Mouse (Mus musculus) lung, postnatal 4 days (tissue): ENCODE measurements around the gene Zhx3.
A peak's percentile ranks its signal among the peaks of the same experiment; 100 is the strongest.

ENCODE experiments used
- DNase-seq, 2 experiments: peaks; one replicate each; pipeline ENCODE4 v3.0.0; 2021

Zhx3 gene

DNA sequence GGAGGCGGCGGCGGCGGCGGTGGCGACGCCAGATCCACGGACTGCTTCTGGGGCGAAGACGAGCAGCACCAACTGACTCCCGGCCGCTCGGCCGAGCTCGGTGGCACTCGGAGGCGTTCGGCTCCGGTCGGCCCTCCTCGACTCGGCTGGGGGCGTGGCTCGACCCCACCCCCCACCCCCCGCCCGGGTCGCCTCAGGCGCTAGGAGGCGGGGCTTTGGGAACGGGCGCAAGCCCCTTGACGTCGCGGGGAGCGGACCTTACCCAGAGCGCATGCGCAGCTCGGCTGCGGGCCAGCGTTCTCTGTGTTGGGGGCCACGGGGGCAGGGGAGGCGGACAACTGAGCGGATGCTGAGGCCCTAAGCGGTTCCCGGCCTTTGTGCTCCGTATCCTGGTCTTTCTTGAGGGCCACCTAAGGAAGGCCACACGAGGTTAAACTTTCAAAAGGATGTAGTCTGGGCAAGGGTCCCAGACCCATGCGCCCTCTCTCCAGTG lies at the start of gene Zhx3:
TSS of gene Zhx3 (minus strand) at position 109 of the 493 bp plus-strand sequence.
- peak; percentile 94 to 97 for DNase-seq

DNA sequence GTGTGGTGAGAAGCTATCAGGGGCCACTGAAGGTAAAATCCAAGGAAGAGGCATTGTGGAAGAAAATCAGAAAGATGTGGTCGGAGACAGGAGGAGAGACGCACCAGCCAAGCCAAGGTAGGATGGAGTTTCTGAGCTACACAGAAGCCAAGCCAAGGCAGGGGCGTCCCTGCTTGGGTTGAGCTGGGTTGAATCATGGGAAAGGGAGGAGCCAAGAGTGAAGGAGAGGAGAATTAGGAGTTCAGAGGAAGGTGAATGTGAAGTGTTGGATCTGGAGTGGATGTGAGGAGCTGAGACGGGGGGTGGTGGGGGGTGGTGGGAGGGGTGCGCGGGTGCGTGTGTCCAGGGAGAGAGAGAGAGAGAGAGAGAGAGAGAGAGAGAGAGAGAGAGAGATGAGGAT lies 48.5 kb upstream of the Zhx3 start:
- no peak for DNase-seq

DNA sequence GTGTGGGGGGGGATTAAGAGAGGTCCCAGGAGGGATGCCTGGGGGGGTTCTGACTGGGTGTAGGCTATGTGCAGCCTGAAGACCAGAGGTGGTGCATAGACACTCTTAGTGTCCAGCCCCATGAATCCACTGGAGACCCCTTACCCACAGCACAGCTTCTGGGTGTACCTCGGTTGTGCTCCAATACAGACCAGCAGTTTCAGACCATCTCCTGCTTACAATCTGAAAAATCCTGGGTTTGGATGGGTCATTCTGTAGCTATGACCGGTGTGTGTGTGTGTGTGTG lies 46.1 kb upstream of the Zhx3 start:
- DNase-seq = no peak

DNA sequence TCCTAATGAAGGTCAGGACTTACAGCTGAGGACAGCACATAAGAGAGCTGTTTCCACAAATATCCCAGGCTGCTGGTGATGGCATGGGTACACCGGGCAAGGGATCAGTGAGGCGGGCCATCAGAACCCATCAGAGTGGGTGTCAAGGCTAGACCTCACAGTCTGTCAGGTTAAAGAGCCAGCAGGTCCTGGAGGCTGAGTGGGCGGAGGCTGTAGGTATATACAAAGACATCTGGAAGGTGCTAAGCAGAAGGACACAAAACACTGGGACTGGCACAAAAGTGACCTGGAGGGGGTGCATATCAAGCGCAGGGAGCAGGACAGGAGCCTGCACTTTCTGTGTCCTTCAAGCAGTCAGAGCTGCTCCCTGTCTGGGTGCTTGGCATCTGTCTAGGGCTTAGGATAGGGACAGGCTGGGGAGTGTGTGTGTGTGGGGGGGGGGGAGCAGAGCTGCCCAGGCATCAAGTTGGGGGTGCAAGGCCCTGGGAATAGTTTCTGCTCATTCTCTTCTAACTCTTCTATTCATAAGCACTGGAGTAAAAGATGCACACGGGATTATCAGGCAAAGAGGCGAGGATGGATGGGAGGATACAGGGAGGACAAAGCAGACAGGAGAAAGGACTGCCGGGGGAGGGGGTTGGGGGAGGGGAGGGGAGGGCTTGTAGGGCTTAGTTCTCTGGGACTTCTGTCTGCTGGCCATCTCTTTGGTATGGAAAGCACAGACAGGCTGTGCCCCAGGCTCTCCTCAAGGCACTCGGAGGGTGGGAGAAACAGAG lies 45.5 kb upstream of the Zhx3 start:
- DNase-seq = no peak

DNA sequence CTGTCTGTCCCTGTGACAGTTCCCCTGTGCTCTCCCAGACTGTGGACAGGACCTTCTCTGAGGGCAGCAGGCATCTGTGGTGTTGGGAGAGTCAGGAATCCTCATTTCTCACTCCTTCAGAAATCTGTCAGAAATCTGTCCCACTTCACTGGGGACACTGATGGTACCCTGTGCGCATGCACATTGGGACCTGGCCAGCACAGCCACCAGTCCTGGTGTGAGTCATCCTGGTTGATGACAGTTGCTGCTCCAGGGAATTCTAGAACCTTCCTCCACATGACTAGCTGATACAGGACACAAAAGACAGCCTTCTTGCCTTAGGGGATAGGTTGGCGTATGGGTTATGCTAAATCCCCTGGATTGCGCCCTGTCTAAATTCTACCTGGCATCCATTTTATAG lies 44.5 kb upstream of the Zhx3 start:
- no peak for DNase-seq

DNA sequence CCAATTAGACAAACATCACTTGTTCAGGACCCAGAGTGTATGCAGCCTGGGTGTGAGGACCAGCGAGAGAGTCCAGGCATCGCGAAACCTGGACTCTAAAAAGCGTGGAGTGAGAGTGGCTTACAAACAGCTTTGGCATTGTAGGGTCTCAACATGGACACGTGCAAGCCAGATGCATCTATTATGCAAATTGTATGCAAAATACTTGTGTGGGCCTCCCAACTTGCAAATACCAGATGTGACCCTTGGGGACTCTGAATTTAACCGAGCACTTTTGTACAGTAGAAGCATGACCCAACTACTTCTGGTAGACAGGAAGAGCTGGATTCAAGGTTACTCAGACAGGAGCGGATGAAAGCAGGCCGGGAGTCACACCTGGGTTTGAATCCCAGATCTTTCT lies 43.9 kb upstream of the Zhx3 start:
- no peak for DNase-seq

DNA sequence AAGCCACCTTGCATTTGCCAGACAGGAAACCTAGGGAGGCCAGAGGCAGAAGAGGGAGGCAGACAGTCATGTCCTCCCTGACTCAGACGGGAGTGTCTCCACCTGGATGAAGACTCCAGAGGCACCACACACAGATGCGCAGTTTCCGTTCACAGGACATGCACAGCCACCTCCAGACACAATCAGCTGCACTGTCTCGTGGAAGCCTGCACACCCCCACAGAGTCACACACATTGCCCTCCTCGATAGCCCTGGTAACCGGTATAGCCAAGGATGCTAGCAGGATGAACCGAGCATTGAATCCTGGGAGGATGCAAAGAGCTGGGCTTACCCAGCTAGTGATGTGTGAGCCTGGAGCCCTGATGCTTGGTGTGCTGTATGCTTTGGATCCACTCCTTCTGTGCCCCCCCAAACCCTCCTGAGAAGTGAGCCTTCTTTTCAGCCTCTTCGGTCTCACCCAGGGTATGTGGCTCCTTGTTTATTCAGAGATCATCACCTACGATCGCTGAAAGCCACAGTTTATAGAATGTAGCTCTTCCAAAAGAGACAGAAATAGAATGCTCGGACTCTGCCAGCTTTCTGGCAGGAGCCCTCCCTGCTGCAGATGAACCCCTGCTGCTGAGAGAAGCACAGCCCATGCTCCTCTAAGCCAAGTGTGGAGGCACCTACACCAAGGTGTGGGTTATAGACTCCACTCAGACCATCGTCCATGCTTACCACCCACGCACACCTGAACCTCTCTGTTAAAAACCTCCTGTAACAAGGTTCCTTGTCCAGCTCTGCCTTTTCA lies 43.2 kb upstream of the Zhx3 start:
- DNase-seq = no peak

DNA sequence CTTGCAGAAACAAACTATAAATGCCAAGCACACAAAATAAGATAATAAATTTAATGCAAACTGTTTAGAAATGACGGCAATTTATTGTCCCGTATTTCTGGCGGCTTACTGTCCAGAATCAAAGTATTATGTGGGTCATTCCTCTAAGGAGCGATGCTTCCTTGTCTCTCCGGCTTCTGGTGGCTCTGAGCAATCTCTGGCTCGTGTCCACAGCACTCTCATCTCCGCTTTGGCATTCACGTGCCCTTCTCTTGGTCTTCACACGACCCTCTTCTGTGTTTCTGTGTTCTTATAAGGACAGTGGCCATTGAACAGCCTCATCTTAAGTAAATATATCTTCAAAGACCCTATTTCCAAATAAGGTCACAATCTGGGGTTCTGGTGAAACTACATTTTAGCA lies 41.9 kb upstream of the Zhx3 start:
- DNase-seq = no peak

DNA sequence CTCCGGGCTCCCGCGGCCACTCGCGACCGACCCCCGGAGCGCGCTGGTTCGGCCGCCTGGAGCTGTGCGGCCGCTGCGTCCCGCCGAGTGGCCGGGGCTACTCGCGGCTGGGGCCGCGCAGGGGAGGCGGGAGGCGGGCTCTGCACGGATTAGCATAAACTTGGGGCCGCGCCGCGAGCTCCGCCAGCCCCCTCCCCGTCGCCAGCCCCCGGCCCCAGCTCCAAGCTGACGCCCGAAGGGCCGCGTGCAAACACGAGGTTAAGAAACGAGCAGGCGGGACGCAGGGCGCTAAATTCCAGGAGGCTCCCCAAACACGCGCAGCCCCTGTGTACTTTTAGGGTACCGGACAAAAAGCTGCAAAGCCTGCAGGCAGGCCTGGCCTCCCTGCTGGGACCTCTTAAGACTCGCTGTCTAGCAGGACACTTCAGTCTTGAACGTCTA lies 39.5 kb upstream of the Zhx3 start, which contains the start of gene Emilin3:
TSS of gene Emilin3 (minus strand) at position 98 of the 441 bp plus-strand sequence.
- peak in 1 of 2 experiments; percentile 38 for DNase-seq

DNA sequence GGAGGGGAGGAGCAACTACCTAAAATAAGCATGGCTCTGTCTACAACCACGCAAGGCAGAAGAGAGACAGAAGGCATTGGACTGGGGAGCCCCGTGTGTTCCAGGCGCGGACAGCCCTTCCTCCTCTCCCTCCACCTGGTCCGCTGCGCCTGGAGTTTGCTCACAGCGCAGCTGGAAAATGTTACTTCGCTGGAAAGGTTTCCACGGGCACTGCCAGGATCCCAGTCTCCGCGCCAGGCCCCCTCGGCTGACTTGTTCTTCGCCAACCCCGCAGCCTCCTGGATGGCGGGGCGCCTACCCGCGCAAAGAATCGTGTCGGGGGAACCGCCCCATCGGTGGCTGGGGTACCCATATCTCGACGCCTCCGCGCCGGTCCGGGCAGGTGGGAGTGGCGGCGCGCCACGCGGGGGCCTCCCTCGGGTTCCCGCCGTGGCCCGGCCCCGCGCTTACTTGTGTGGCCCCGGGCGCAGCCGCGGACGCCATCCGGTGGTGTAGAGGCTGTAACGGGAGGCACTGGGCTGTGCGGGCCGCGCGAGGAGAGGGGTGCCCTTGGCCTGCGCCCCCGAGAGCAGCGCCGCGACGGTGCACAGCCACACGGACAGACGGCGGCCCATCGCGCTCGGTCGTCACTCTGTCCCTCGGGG lies 38.9 kb upstream of the Zhx3 start:
- DNase-seq = no peak

DNA sequence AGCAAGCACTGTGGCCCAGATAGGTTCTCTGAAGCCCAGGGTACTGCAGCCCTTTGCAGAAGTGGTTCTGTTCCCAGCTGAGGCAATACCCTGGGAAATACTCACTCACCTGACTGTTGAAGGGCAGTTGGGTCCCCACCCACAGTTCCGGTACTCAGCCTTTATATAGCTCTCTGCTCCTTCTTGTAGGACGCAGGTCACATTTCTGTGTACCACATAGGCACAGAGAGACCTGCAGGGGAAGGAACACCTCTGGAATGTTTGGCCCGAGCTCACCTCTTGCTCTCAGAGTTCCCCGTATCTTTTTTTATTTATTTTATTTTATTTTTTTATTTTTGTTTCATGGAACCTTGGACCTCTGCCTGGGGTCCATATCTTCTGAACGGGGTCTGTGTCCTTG lies 37.8 kb upstream of the Zhx3 start:
- no peak for DNase-seq

DNA sequence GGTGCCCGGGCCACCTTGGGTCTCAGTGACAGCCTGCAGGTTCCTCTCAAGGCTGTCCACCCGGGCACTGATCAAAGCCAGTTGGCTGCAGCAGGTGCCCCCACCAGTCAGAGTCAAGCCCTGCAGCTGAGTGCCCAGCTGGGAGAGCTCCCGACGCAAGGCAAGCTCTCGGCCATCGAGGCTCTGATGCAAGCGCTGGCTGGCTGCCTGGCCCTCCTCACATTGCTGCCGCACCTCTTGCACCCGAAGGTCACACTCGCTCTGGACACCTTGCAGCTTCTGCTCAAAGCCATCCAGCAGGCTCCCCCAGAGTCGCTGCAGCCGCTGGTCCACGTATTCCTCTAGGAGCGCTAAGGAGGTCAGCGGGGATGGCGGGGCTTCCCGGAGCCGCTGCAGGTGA lies 35.8 kb upstream of the Zhx3 start:
- peak in 1 of 2 experiments; percentile 42 for DNase-seq

DNA sequence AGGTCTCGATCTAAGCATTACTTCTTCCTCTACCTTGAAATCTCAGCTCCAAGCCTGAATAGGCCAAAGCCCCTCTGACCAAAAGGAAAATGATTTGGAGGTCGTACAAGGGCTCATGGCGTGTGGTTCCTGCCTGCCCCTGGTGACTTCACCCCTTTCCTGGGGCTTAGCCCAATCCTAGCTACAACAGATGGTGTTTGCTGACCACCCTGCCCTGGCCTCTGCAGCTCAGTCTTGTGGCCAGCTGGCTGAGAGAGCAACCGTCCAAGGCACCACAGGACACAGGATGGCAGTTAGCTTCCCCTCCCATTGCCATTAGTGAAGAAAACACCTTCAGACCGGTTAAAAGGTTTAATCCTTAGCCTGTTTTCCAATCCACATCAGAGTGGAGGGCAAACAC lies 33.3 kb upstream of the Zhx3 start:
- DNase-seq = no peak

DNA sequence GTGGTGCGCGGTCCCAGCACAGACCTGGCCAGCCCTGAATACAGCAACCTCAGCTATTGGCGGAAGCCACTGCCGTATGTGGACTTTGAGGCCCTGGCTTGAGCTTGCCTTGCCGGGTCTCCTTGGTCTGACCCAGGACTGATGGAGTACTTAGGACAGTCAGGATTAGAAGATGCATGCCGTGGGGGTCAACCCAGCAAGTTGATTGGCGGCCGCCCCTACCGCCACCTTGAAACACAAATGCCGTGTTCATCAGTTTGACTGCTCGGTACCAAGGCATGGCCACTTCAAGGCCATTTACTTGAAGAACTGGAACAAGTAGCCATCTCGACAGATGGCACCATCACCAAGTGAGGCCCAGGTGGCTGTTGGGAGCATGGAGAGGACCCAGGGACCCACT lies 32.5 kb upstream of the Zhx3 start:
- no peak for DNase-seq

DNA sequence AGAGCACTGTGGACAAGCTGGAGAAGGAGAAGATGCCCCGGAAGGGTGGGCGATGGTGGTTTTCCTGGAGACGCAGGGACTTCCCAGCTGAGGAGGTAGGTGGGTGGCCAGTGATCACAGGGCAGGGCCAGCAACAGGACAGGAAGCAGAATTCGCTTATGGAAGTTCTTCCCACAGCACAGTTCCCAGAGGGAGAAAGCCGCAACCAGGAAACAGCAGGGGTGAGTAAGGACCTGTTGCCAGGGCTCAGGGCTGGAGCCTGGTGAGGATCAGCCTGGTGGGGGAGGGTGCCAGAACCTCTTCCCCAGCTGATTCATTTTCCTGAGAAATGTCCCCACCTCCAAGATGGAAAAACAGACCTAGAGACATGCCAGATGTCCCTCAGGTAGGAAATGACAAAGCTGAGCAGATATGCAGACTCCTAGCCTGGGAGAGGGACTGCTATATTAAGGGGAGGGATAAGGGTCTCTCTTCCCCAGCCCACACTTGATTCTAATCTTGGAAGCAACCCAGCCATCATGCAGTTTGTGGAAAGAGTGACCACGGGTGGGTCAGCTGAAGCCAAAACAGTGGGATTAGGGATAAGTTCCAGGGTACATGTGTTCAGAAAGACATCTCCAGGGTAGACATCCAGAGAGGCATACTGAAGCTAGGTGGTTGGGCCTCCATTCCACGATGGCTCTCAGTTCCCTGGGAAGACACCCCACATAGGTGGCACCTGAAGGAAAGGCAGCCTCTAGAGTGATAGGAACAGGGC lies 29.0 kb upstream of the Zhx3 start:
- DNase-seq = no peak

DNA sequence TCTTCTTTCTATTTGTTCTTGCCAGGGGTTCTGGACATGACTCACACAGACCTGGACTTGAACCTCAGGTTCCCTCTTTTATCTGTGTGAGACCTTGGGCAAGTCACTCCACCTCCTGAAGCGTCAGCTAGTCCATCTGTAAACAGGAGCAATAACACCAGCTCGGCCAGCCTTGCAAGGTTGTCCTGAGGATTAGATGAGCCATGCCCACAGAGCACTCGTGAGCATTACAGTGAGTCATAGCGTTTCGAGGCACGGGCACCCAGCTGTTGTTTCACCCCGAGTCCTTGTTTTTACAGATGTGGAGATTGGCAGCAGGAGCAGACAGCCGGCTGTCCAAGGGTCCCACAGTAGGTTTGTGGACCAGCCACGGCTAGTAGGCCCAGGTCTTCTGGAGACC lies 18.9 kb upstream of the Zhx3 start:
- peak in 1 of 2 experiments; percentile 14 for DNase-seq

DNA sequence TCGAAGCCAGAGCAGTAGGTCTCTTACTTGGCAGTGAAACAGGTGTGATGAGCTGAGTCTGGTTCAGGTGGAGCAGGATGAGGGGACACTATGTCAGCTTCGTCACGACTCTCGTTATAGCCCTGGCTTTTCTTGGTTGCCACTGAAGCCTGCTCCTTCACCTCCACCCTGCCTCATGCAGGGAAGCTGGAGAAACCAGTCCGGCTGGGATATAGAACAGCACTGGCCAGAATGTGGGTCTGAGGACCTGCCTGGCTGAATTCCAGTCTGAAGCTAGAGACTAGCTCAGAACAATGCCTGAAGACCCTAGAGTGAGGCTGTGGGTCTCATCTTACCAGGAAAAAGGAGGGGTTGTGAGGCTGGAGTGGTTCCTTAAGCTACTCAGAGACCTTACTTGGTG lies 18.2 kb upstream of the Zhx3 start:
- DNase-seq = peak in 1 of 2 experiments; percentile 16

DNA sequence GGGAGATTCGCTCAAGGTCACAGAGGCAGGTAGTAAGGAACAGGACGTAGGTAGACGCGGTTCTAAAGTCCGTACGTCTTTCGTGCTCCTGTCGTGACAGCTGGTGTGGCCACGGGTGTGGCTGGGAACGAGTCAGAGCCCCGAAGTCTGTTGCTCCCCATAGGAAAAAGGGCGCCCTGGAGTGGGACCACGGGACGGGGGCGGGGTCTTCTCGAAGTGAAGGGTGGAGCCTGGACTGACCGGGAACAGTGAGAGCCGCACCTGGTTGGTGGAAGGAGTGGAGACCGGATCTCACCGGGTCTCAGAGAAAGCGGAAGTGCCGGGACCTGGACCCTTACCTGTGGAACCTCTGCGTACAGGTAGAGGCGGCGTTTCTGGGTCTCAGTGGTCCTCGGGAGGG lies 15.1 kb upstream of the Zhx3 start:
- peak; percentile 70 to 76 for DNase-seq

DNA sequence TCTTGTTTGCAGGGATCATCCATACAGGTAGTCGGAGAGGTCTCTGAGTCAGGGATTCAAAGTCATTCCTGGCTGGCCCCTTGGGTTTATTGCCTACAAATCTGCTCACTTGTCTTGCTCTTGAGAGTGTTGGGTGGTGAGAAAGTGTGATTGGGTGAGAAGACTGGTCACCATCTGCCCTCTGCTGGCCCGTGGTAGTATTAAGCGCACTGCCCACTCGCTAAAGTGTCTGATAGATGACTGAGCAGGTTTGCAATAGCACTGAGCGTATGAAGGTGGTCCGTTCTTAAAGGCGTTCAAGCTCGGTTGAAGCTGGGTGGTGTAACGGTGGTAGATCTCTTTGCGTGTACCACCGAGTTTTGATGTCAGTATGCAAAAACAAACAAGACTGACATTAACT lies 14.5 kb upstream of the Zhx3 start:
- peak; percentile 84 to 88 for DNase-seq

DNA sequence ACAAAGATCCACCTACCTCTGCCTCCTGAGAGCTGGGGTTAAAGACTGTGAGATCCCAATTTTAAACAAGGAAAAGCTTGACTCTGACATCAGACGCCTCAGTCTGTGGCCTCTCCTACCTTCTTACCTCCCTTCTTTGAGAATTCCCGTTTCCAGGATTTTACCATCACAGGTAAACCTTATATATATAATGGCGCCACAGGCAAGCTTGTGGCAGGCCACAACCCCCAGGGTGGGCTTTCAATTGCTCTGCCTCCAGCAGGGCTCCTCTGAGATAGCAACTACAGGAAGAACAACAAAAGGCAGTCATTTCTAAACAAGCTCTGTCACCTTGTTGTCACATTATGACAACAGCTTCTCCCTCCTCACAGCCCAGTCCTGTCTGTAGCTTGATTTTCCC lies 13.4 kb upstream of the Zhx3 start:
- no peak for DNase-seq

DNA sequence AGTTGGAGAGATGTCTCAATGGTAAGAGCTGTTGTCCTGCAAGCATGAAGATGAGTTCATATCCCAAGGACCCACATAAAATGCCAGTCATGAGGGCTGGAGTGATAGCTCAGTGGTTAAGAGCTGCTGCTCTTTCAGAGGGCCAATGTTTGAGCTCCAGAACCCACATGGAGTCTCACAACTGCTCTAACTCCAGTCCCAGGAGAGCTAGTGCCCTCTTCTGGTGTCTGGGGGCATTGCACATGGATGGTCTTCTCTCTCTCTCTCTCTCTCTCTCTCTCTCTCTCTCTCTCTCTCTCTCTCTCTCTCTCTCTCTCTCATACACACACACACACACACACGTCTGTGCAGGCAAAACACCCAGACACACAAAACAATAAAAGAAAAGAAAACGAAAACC lies 12.0 kb upstream of the Zhx3 start:
- DNase-seq = peak in 1 of 2 experiments; percentile 56

DNA sequence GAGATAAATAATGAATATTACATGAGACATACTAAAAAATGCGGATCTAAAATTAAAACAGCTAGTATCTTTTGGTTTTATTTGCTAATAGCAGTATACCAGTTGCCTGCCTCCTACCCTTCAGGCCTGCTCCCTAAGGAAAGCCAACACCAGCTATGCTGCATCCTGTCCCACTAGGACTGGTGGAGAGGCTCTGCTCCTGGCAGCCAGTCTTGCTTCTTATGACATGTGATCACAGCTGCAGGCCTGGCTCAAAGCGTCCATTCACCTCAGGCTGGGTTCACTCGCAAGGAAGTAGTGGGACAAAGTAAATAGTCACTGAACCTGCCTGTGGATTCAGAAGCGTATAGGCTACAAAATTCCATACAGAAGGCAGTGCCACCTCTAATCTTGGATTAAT lies 11.1 kb upstream of the Zhx3 start:
- peak; percentile 24 to 61 for DNase-seq

DNA sequence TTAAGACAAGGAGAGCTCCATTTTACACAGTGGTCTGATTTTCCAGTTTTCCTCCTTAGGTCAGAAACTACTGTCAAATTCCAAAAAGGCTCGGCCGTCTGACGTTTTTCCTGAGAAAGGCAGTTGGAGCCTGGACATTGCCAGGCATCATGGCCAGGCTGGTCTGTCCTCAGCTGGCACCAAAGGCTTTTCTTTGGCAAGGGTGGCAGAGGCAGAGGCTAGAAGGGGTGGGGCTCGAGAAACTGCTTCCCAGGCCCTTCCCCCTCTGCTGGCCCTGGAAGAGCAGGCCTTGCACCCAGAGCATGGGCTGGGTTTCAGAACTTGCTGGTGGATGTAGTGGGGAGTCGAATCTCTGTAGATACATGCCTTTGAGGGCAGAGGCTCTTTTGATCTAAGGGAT lies 9.6 kb upstream of the Zhx3 start:
- DNase-seq = no peak
